Mouse (Mus musculus) 3T3-L1 (cell line): Measurements from ENCODE around the gene Olfr1412.

ENCODE experiments used
- DNase-seq: peaks from one replicate; pipeline ENCODE4 v3.0.0-alpha.2; 2015; ENCODE audit warnings: low read depth, low spot score

Gene Olfr1412

DNA sequence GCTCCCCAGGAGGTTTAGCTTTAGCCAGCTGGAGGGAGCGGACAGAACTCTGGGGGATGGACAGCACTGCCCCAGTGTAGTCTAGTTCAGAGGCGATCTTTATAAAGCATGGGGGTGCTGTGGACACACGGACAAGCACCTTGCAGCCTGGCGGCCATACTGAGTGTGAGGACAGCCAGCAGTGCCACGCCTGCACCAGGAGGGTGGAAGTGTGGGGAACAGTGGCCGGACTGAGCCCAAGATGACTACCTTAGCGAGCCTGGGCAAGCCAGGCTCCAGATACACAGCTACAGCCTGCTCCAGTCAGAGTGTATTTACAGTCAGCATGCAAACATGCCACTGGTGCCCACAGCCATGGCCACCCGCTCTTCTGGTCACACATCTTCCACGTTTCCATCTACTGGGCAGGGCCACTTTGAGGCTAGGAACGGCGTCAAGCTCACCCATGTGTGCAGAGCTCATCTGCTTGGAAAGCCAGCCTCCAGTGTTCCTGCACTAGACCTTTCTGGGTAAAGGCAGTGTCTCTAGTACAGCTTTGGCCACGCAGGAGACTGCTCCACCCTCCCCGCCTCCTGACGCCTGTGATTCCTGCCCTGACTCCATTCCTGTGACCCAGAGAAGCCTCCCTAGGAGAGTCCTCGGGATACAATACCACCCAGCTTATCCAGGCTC is 52.1 kb downstream of the Olfr1412 start:
- DNase-seq: no peak

- no peak for DNase-seq
Measured at GRCm38 (mm10) chr1:92638181-92638580, 52.6 kb downstream of the Olfr1412 start.

- DNase-seq: no peak
Measured at GRCm38 (mm10) chr1:92638736-92639135, 53.2 kb downstream of the Olfr1412 start.

DNA sequence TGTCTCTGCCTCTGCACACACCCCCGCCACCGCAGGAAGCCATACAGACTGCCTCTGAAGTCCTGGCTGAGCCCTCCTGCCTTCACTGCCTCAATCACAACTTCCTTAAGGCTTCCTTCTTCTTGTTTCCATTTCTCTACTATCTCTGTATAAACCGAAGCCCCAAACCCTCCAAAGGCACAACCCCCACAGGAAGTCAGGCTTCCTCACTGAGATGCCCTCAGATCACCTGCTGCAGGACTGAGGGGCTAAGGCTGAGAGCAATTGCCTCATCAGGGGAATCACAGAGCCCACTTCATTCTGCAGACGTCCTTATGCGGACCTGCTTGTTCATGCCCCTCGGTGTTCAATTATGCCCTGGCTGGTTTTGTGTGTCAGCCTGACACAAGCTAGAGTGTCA is 54.8 kb downstream of the Olfr1412 start:
- DNase-seq: no peak
